Mouse (Mus musculus): Measurements from ENCODE around the gene Traip. TPM values are rescaled to one million over a fixed set of nuclear protein-coding genes. Genes with fewer than 3 reads are reported as not detected.

Gene Traip
- polyA plus RNA-seq, 1 experiment from 2014 or later: 24.5 TPM

DNA sequence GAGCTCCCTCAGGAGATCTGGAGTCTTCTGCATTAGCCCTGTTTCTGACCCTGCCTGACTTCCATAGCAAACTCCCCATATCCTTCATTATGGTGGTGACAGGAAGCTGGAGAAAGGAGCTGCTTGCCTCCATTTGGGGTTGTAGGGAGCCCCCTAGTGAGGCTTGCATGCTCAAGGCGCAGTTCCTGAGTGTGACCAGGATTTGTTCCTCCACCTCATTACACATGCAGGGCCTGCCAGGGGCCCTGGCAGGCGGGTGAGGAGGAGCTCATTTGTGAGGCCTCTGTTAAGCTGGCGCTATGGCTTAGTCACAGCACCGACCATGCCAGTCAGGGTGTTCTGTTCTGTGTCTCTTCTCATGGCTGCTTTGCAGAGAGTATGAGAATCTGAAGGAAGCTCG, 11.9 kb downstream of the Traip start:
- Histone ChIP-seq H3K27ac (ENCODE audit: low read depth, low read length) (no peak overlapping the region), H3K4me3 (ENCODE audit: low read length) (no peak overlapping the region), H3K9me3 (ENCODE audit: control insufficient read depth, low read length) (no peaks in the 10 kb centered on the region), H3K4me2 (replicated peaks; ENCODE audit: low read depth, low read length) (no peak overlapping the region), H3K36me3 (ENCODE audit: control insufficient read depth, insufficient read depth, low read length) (peaks cover 63% of the 10 kb centered on the region), H3K4me1 (ENCODE audit: control insufficient read depth, insufficient read depth, low read length) (no peaks in the 10 kb centered on the region), H3K27me3 (ENCODE audit: control insufficient read depth, insufficient read depth, low read length) (no peaks in the 10 kb centered on the region), H3K9ac (ENCODE audit: low read depth, low read length) (no peak overlapping the region)
- ATAC-seq (ENCODE audit: low FRiP score, low TSS enrichment): no peak
- WGBS: 59% methylated on average over 5 of the region's 5 CpGs

DNA sequence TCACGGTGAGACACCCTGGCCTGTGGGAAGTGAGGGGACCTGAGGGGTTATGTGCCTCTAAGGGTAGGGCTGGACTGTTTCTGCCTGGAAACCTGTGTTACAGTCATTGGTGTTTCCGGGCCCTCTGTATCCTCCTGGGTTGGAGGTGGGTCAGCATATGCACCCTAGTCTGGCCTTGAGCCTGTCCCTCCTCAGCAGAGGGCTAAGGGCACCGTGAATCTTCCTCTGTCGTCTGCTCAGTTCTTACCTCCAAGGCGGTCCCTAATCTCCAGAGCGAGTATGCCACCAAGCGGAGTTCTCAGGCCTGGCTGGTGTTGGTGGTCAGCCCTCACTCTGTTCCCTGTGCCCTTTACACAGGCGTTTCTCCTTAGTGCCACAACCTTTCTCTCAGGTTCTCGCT, 13.0 kb downstream of the Traip start:
- H3K27ac ChIP-seq (ENCODE audit: low read depth, low read length): no peak overlapping the region
- H3K4me2 ChIP-seq (replicated peaks; ENCODE audit: low read depth, low read length): no peak overlapping the region
- H3K36me3 ChIP-seq (ENCODE audit: control insufficient read depth, insufficient read depth, low read length): peaks cover 54% of the 10 kb centered on the region
- H3K9me3 ChIP-seq (ENCODE audit: control insufficient read depth, low read length): no peaks in the 10 kb centered on the region
- no peak overlapping the region for H3K4me3 ChIP-seq (ENCODE audit: low read length)
- no peaks in the 10 kb centered on the region for H3K27me3 ChIP-seq (ENCODE audit: control insufficient read depth, insufficient read depth, low read length)
- H3K9ac ChIP-seq (ENCODE audit: low read depth, low read length): no peak overlapping the region
- no peaks in the 10 kb centered on the region for H3K4me1 ChIP-seq (ENCODE audit: control insufficient read depth, insufficient read depth, low read length)
- 91% methylated on average over 9 of the region's 9 CpGs for WGBS
- no peak for ATAC-seq (ENCODE audit: low FRiP score, low TSS enrichment)

DNA sequence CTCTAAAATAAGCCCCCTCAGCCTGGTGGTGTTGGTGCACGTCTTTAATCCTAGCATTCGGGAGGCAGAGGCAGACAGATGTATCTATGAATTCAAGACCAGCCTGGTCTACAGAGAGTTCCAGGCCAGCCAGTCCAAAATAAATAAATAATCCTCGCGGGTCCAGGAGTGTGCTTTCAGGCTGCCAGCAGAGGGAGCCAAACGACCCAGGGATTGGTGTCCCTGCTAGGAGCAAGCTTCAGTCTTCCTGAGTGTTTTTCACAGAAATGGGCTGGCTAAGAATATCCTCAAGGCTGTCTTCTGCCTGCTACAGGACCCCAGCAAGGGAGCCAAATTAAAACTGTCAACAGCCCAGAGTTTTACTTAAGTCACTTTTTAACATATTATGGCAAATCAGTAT, 13.8 kb downstream of the Traip start:
- peak; percentile 72 for ATAC-seq (ENCODE audit: low FRiP score, low TSS enrichment)
- Histone ChIP-seq H3K36me3 (ENCODE audit: control insufficient read depth, insufficient read depth, low read length) (peaks cover 51% of the 10 kb centered on the region), H3K4me2 (replicated peaks; ENCODE audit: low read depth, low read length) (no peak overlapping the region), H3K27ac (ENCODE audit: low read depth, low read length) (no peak overlapping the region), H3K9ac (ENCODE audit: low read depth, low read length) (no peak overlapping the region), H3K9me3 (ENCODE audit: control insufficient read depth, low read length) (no peaks in the 10 kb centered on the region), H3K4me3 (ENCODE audit: low read length) (no peak overlapping the region), H3K4me1 (ENCODE audit: control insufficient read depth, insufficient read depth, low read length) (no peaks in the 10 kb centered on the region), H3K27me3 (ENCODE audit: control insufficient read depth, insufficient read depth, low read length) (no peaks in the 10 kb centered on the region)
- WGBS: 25% methylated on average over 5 of the region's 5 CpGs

DNA sequence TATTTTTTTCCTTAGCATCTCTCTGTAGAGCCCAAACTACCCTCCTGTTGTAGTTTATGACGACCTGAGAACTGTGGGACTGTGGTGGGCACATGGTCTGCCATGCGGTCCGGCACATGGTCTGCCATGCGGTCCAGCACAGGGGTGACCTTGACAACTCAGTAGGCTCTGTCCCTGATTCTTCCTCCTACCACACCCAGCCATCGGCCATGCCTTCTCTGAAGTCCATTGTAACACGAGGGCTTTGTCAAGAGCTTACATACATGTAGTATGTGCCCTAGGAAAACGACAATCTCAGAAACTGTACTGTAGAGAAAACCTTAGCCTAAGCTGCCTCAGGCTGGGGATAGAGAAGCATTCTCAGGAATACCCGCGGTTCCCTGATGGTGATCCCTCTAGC, 14.7 kb downstream of the Traip start:
- WGBS: 96% methylated on average over 9 of the region's 9 CpGs
- no peaks in the 10 kb centered on the region for H3K4me1 ChIP-seq (ENCODE audit: control insufficient read depth, insufficient read depth, low read length)
- H3K27me3 ChIP-seq (ENCODE audit: control insufficient read depth, insufficient read depth, low read length): no peaks in the 10 kb centered on the region
- no peak overlapping the region for H3K4me2 ChIP-seq (replicated peaks; ENCODE audit: low read depth, low read length)
- no peak overlapping the region for H3K27ac ChIP-seq (ENCODE audit: low read depth, low read length)
- peaks cover 45% of the 10 kb centered on the region for H3K36me3 ChIP-seq (ENCODE audit: control insufficient read depth, insufficient read depth, low read length)
- no peaks in the 10 kb centered on the region for H3K9me3 ChIP-seq (ENCODE audit: control insufficient read depth, low read length)
- H3K9ac ChIP-seq (ENCODE audit: low read depth, low read length): no peak overlapping the region
- no peak for ATAC-seq (ENCODE audit: low FRiP score, low TSS enrichment)
- H3K4me3 ChIP-seq (ENCODE audit: low read length): no peak overlapping the region

DNA sequence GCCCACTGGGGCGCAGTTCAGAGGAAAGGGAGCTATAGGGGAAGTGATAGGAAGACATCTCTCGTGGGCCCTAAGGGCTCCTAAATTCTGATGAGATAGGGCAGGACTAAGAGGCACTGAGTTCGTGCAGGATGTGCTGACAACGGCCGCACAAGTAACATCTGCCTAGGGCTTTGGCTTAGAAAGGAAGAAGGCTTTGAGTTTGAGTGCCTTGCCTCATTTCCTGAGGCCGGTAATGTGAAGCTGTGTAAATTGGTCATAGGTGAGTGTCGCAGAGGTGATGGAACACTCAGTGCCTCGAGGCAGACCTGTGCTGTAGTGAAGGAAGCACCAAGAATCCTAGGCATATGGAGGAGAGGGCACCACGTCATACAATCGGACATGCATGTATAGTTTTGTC, 16.7 kb downstream of the Traip start:
- Histone ChIP-seq H3K4me1 (ENCODE audit: control insufficient read depth, insufficient read depth, low read length) (no peaks in the 10 kb centered on the region), H3K27ac (ENCODE audit: low read depth, low read length) (no peak overlapping the region), H3K9me3 (ENCODE audit: control insufficient read depth, low read length) (no peaks in the 10 kb centered on the region), H3K4me2 (replicated peaks; ENCODE audit: low read depth, low read length) (no peak overlapping the region), H3K36me3 (ENCODE audit: control insufficient read depth, insufficient read depth, low read length) (peaks cover 43% of the 10 kb centered on the region), H3K4me3 (ENCODE audit: low read length) (no peak overlapping the region), H3K27me3 (ENCODE audit: control insufficient read depth, insufficient read depth, low read length) (no peaks in the 10 kb centered on the region), H3K9ac (ENCODE audit: low read depth, low read length) (no peak overlapping the region)
- no peak for ATAC-seq (ENCODE audit: low FRiP score, low TSS enrichment)
- 83% methylated on average over 10 of the region's 10 CpGs for WGBS

DNA sequence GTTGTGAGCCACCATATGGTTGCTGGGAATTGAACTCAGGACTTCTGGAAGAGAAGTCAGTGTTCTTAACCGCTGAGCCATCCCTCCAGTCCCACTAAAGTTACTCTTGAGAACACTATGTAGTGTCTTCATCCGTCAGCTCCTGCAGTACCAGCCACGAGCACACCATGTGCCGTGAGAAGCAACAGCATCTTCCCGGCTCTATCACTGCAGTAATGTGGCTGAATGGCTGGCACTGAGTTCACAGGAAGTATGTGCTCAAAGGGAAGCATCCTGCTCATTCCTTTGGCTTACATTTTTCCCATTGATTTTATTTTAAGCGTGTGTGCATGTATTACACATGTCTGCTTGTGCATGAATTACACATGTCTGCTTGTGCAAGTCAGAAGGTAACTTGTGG, 17.5 kb downstream of the Traip start:
- Histone ChIP-seq H3K9ac (ENCODE audit: low read depth, low read length) (no peak overlapping the region), H3K4me1 (ENCODE audit: control insufficient read depth, insufficient read depth, low read length) (no peaks in the 10 kb centered on the region), H3K4me3 (ENCODE audit: low read length) (no peak overlapping the region), H3K27me3 (ENCODE audit: control insufficient read depth, insufficient read depth, low read length) (no peaks in the 10 kb centered on the region), H3K27ac (ENCODE audit: low read depth, low read length) (no peak overlapping the region), H3K4me2 (replicated peaks; ENCODE audit: low read depth, low read length) (no peak overlapping the region), H3K9me3 (ENCODE audit: control insufficient read depth, low read length) (no peaks in the 10 kb centered on the region), H3K36me3 (ENCODE audit: control insufficient read depth, insufficient read depth, low read length) (peaks cover 40% of the 10 kb centered on the region)
- 89% methylated on average over 6 of the region's 6 CpGs for WGBS
- ATAC-seq (ENCODE audit: low FRiP score, low TSS enrichment): no peak

DNA sequence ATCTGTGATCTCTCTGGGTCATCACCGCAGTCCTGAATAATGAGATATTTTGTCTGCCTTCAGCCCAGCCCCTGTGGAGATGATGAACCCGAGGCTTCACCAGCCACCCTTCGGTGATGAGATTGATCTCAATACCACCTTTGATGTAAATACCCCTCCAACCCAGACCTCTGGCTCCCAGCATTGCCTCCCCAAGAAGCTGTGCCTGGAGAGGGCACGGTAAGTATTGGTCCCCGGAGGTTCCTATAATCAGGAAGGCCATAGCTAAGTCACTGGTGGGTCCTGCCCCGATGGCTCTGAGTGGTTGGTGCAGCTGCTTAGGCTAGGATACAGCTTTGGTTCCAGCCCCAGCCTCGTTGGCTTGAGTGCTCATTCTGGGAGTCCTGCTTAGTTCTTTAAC, 18.6 kb downstream of the Traip start:
- no peaks in the 10 kb centered on the region for H3K27me3 ChIP-seq (ENCODE audit: control insufficient read depth, insufficient read depth, low read length)
- H3K9me3 ChIP-seq (ENCODE audit: control insufficient read depth, low read length): no peaks in the 10 kb centered on the region
- H3K4me1 ChIP-seq (ENCODE audit: control insufficient read depth, insufficient read depth, low read length): no peaks in the 10 kb centered on the region
- WGBS: 89% methylated on average over 7 of the region's 7 CpGs
- no peak overlapping the region for H3K4me2 ChIP-seq (replicated peaks; ENCODE audit: low read depth, low read length)
- H3K4me3 ChIP-seq (ENCODE audit: low read length): no peak overlapping the region
- no peak overlapping the region for H3K27ac ChIP-seq (ENCODE audit: low read depth, low read length)
- ATAC-seq (ENCODE audit: low FRiP score, low TSS enrichment): no peak
- H3K36me3 ChIP-seq (ENCODE audit: control insufficient read depth, insufficient read depth, low read length): peaks cover 34% of the 10 kb centered on the region
- no peak overlapping the region for H3K9ac ChIP-seq (ENCODE audit: low read depth, low read length)

DNA sequence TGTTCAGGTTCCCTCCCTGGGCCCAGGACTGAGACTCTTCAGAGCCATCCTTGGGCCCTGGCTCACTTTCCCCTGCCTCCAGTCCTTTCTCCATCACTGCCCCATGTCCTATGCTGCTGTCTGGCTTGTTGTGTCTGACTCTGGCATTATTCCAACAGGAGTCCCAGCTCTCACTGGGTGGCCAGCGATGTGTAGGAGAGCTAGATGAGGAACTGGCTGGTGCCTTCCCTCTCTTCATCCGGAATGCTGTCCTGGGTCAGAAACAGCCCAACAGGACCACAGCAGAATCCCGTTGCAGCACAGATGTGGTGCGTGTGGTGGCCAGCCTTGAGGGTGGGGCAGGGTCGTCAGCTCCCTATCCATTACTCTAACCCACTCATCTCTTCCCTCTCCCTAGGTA, 20.4 kb downstream of the Traip start:
- 90% methylated on average over 5 of the region's 5 CpGs for WGBS
- no peak overlapping the region for H3K4me3 ChIP-seq (ENCODE audit: low read length)
- H3K36me3 ChIP-seq (ENCODE audit: control insufficient read depth, insufficient read depth, low read length): peaks cover 25% of the 10 kb centered on the region
- no peak for ATAC-seq (ENCODE audit: low FRiP score, low TSS enrichment)
- H3K27ac ChIP-seq (ENCODE audit: low read depth, low read length): no peak overlapping the region
- H3K9ac ChIP-seq (ENCODE audit: low read depth, low read length): no peak overlapping the region
- no peaks in the 10 kb centered on the region for H3K9me3 ChIP-seq (ENCODE audit: control insufficient read depth, low read length)
- H3K4me1 ChIP-seq (ENCODE audit: control insufficient read depth, insufficient read depth, low read length): no peaks in the 10 kb centered on the region
- H3K4me2 ChIP-seq (replicated peaks; ENCODE audit: low read depth, low read length): no peak overlapping the region
- no peaks in the 10 kb centered on the region for H3K27me3 ChIP-seq (ENCODE audit: control insufficient read depth, insufficient read depth, low read length)

DNA sequence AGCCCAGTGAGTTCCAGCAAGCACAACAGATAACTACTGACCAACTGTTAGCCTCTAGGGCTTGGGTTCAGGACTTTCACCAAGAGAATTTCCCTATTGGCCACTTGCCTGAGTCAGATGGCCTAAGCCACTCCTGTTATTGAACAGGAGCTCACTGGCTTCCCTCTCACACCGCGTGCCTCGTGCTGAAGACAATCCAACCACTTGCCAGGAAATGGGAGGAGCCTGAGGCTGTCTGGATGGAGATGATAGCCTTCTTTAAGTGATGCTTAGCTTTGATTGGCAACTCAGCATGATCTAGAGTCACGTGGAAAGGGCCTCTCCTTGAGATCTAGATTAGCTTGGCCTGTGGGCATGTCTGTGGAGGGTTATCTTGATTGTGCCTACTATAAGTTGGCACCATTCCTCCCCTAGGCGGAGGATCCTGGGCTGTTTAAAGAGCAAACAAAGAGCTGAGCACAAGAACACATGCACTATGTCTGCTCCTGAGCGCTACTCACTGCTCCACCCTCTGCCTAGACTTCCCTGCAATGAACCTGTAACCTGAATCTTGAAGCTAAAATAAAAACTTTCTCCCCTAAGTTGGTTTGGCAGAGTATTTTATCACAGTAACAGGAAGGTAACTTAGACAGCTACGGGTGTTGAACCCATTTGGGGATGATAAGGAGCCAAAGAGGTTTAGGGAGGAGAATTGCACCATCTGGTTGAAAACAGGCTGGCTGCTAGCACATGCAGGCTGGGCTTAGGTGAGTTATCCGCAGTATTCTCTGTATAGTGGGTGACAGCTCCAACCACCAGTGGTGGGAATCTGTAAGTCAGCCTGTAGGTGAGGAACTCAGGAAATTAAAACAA, 22.0 kb downstream of the Traip start:
- WGBS: 67% methylated on average over 8 of the region's 8 CpGs
- no peak overlapping the region for H3K4me2 ChIP-seq (replicated peaks; ENCODE audit: low read depth, low read length)
- H3K27me3 ChIP-seq (ENCODE audit: control insufficient read depth, insufficient read depth, low read length): no peaks in the 10 kb centered on the region
- H3K9me3 ChIP-seq (ENCODE audit: control insufficient read depth, low read length): no peaks in the 10 kb centered on the region
- H3K9ac ChIP-seq (ENCODE audit: low read depth, low read length): no peak overlapping the region
- H3K4me1 ChIP-seq (ENCODE audit: control insufficient read depth, insufficient read depth, low read length): peaks cover 4% of the 10 kb centered on the region; the same call in 1 of the 2 replicates
- peaks cover 25% of the 10 kb centered on the region for H3K36me3 ChIP-seq (ENCODE audit: control insufficient read depth, insufficient read depth, low read length)
- no peak overlapping the region for H3K4me3 ChIP-seq (ENCODE audit: low read length)
- no peak overlapping the region for H3K27ac ChIP-seq (ENCODE audit: low read depth, low read length)
- ATAC-seq (ENCODE audit: low FRiP score, low TSS enrichment): no peak

Data from kidney, embryonic 14.5 days (tissue).